Mouse (Mus musculus) MEL (cell line): ENCODE results near the gene Ktn1. TPM values are rescaled to one million over a fixed set of nuclear protein-coding genes. Genes with fewer than 3 reads are reported as not detected.

Experiments
- DNase-seq: peaks from one replicate; pipeline ENCODE4 v3.0.0; 2011; ENCODE audit warnings: low read depth, low spot score
- H3K27ac ChIP-seq: 2 replicates; pipeline ENCODE4 v1.5.1; 2012; ENCODE audit warnings: low read depth, mild to moderate bottlenecking, control low read depth, low read length, moderate library complexity; ENCODE audit not compliant: control insufficient read depth
- H3K27me3 ChIP-seq, 2 experiments: fragments of 150-350 bp in 1 of 2; sonication (generic) in 1 of 2; 2 replicates each; pipeline ENCODE4 v1.6.1; 2012; ENCODE audit warnings: low read length in 2 of 2, mild to moderate bottlenecking in 2 of 2, improper control_type of control experiment in 1 of 2, moderate library complexity in 1 of 2; ENCODE audit not compliant: insufficient read depth in 2 of 2, control insufficient read depth in 1 of 2
- H3K36me3 ChIP-seq, 2 experiments: 2 replicates each; pipeline ENCODE4 v1.6.1; 2012 to 2014; ENCODE audit warnings: low read length in 2 of 2, improper control_type of control experiment in 1 of 2, inconsistent platforms in 1 of 2, mild to moderate bottlenecking in 1 of 2; ENCODE audit not compliant: insufficient read depth in 2 of 2, control insufficient read depth in 1 of 2
- H3K4me1 ChIP-seq, 2 experiments: fragments of 150-350 bp in 1 of 2; sonication (generic) in 1 of 2; 2 replicates each; pipeline ENCODE4 v1.6.1; 2012; ENCODE audit warnings: low read length in 2 of 2, improper control_type of control experiment in 1 of 2, mild to moderate bottlenecking in 1 of 2; ENCODE audit not compliant: insufficient read depth in 2 of 2, control insufficient read depth in 1 of 2
- H3K4me3 ChIP-seq, 2 experiments: fragments of 150-350 bp in 1 of 2; sonication (generic) in 1 of 2; 2 replicates each; pipeline ENCODE4 v1.5.1; 2012; ENCODE audit warnings: low read depth in 2 of 2, low read length in 2 of 2, mild to moderate bottlenecking in 2 of 2, moderate library complexity in 2 of 2, control low read depth in 1 of 2, improper control_type of control experiment in 1 of 2; ENCODE audit not compliant: control insufficient read depth in 1 of 2, insufficient read depth in 1 of 2
- H3K79me2 ChIP-seq: 2 replicates; pipeline ENCODE4 v1.6.1; 2012; ENCODE audit warnings: mild to moderate bottlenecking, low read length, moderate library complexity; ENCODE audit not compliant: control insufficient read depth, poor library complexity, insufficient read depth
- H3K9ac ChIP-seq: 2 replicates; pipeline ENCODE4 v1.6.1; 2012; ENCODE audit warnings: low read depth, mild to moderate bottlenecking, control low read depth, low read length, moderate library complexity; ENCODE audit not compliant: control insufficient read depth, poor library complexity, severe bottlenecking
- H3K9me3 ChIP-seq: fragments of 150-350 bp; sonication (generic); replicated peaks from 2 replicates; pipeline ENCODE4 v1.6.1; 2012; ENCODE audit warnings: mild to moderate bottlenecking, low read length, improper control_type of control experiment, moderate library complexity; ENCODE audit not compliant: insufficient read depth
- BHLHE40 ChIP-seq: IDR thresholded peaks from 2 replicates; pipeline ENCODE4 v1.6.1; 2012; ENCODE audit warnings: low read depth, mild to moderate bottlenecking, inconsistent platforms, low read length, improper control_type of control experiment, borderline replicate concordance
- E2F4 ChIP-seq: IDR thresholded peaks from 2 replicates; pipeline ENCODE4 v1.6.1; 2011; ENCODE audit warnings: low read depth, low read length, improper control_type of control experiment, borderline replicate concordance
- ELF1 ChIP-seq: IDR thresholded peaks from 2 replicates; pipeline ENCODE4 v1.6.1; 2014; ENCODE audit warnings: low read depth, mild to moderate bottlenecking, inconsistent platforms, low read length, improper control_type of control experiment, moderate library complexity
- ETS1 ChIP-seq: IDR thresholded peaks from 2 replicates; pipeline ENCODE4 v1.6.1; 2012; ENCODE audit warnings: low read depth, mild to moderate bottlenecking, inconsistent platforms, low read length, improper control_type of control experiment, moderate library complexity
- GABPA ChIP-seq: IDR thresholded peaks from 2 replicates; pipeline ENCODE4 v1.6.1; 2012; ENCODE audit warnings: low read depth, mild to moderate bottlenecking, inconsistent platforms, low read length, improper control_type of control experiment, moderate library complexity
- KAT2A ChIP-seq: conservative IDR thresholded peaks from 2 replicates; pipeline ENCODE4 v1.6.1; 2012; ENCODE audit warnings: low read depth, low read length, improper control_type of control experiment, inconsistent platforms
- MAZ ChIP-seq: IDR thresholded peaks from 2 replicates; pipeline ENCODE4 v1.6.1; 2012; ENCODE audit warnings: low read depth, mild to moderate bottlenecking, inconsistent platforms, low read length, improper control_type of control experiment
- MEF2A ChIP-seq: IDR thresholded peaks from 2 replicates; pipeline ENCODE4 v1.6.1; 2014; ENCODE audit warnings: low read depth, mild to moderate bottlenecking, inconsistent platforms, low read length, improper control_type of control experiment; ENCODE audit not compliant: poor library complexity, insufficient replicate concordance, severe bottlenecking; ENCODE audit errors: extremely low read depth
- MXI1 ChIP-seq: IDR thresholded peaks from 2 replicates; pipeline ENCODE4 v1.6.1; 2011; ENCODE audit warnings: mild to moderate bottlenecking, low read depth, low read length, improper control_type of control experiment
- MYB ChIP-seq: IDR thresholded peaks from 2 replicates; pipeline ENCODE4 v1.6.1; 2011; ENCODE audit warnings: mild to moderate bottlenecking, low read depth, low read length, improper control_type of control experiment
- MYC ChIP-seq: IDR thresholded peaks from 2 replicates; pipeline ENCODE4 v1.6.1; 2011; ENCODE audit warnings: low read depth, mild to moderate bottlenecking, low read length, improper control_type of control experiment, moderate library complexity
- SMC3 ChIP-seq: IDR thresholded peaks from 2 replicates; pipeline ENCODE4 v1.6.1; 2011; ENCODE audit warnings: low read depth, low read length, improper control_type of control experiment
- TBP ChIP-seq: IDR thresholded peaks from 2 replicates; pipeline ENCODE4 v1.8.0; 2011; ENCODE audit warnings: low read depth, low read length, improper control_type of control experiment
- ZMIZ1 ChIP-seq: IDR thresholded peaks from 2 replicates; pipeline ENCODE4 v1.6.1; 2012; ENCODE audit warnings: low read depth, mild to moderate bottlenecking, inconsistent platforms, low read length, improper control_type of control experiment, moderate library complexity
- ZNF384 ChIP-seq: IDR thresholded peaks from 2 replicates; pipeline ENCODE4 v1.6.1; 2012; ENCODE audit warnings: low read depth, mild to moderate bottlenecking, inconsistent platforms, low read length, improper control_type of control experiment
- polyA plus RNA-seq, 2 experiments: library from polyadenylated mRNA; stranded (reverse) in 1 of 2; unstranded in 1 of 2; fragments of >175 nt in 1 of 2; fragments of >200 nt in 1 of 2; gene quantifications; 2 replicates each; pipeline versions ENCODE4 v1.2.1 to v1.2.4; 2012; ENCODE audit warnings: low replicate concordance in 2 of 2, low read depth in 1 of 2; ENCODE audit not compliant: insufficient read length in 2 of 2, insufficient read depth in 1 of 2, missing spikeins in 1 of 2
- total RNA-seq: library from RNA; depleted of rRNA; stranded (reverse); fragments of 300-350 nt; gene quantifications from 2 replicates; pipeline ENCODE4 v1.2.3, GENCODE M21; 2012

Ktn1 gene
- total and polyA plus RNA-seq, 3 experiments, result 27.0 to 168 (median 40.3) TPM

DNA sequence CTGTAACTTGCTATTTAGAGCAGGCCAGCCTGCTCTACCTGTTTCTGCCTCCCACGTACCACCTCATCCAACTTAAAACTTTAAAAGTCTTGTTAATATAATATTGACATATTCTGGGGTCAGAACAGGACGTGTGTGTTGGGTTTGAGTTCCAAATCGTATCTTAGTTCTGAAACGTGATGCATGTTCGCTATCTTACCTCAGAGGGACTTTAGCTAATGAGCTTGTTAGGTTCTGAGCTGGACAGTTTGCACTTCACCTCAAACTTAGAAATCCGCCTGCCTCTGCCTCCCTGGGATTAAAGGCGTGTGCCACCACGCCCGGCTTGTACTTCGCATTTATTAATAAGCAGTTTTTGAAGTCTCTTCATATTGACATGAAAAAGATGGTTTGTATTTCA, 34.6 kb downstream of the Ktn1 start:
- Histone ChIP-seq H3K4me3 (no peak overlapping the region), H3K4me1 (no peaks in the 10 kb centered on the region), H3K9me3 (no peaks in the 10 kb centered on the region), H3K79me2 (no peaks in the 10 kb centered on the region)
- TF ChIP-seq MEF2A (no peak), TBP (no peak), MAZ (no peak), E2F4 (no peak), MYB (no peak)
- TF ChIP-seq, all 39 proteins: peak for 0
- Histone ChIP-seq H3K27me3 (no peaks in the 10 kb centered on the region), H3K9ac (no peak overlapping the region), H3K36me3 (peaks cover 0 to 21% of the 10 kb centered on the region in 2 experiments; a peak in 2 of 4 replicates), H3K27ac (no peak overlapping the region)
- DNase-seq, result no peak

DNA sequence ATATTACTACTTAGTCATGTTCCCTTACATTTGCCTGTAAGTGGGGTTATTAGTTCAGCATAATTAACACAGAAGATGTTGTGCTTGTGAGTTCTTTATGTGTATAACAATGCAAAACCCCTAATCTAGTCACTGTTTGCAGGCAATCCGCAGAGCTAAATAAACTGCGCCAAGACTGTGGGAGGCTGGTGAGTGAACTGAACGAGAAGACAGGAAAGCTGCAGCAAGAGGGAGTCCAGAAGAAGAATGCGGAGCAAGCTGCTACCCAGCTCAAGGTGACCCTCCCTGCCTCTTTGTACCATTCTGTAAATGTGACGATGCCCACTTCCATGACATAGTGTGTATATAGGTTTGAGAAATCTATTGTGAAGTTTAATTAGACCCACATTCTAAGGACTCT, 36.3 kb downstream of the Ktn1 start:
- Histone ChIP-seq H3K9me3 (no peaks in the 10 kb centered on the region), H3K27me3 (no peaks in the 10 kb centered on the region), H3K79me2 (no peaks in the 10 kb centered on the region), H3K4me1 (no peaks in the 10 kb centered on the region)
- no peak for DNase-seq
- TF ChIP-seq KAT2A (no peak), BHLHE40 (no peak), SMC3 (no peak), TBP (no peak), ETS1 (no peak), ELF1 (no peak), MXI1 (no peak), ZMIZ1 (no peak), MYC (no peak)
- TF ChIP-seq, all 39 proteins: peak for 0
- Histone ChIP-seq H3K27ac (no peak overlapping the region), H3K36me3 (peaks cover 0 to 28% of the 10 kb centered on the region in 2 experiments; a peak in 2 of 4 replicates), H3K4me3 (no peak overlapping the region), H3K9ac (no peak overlapping the region)

DNA sequence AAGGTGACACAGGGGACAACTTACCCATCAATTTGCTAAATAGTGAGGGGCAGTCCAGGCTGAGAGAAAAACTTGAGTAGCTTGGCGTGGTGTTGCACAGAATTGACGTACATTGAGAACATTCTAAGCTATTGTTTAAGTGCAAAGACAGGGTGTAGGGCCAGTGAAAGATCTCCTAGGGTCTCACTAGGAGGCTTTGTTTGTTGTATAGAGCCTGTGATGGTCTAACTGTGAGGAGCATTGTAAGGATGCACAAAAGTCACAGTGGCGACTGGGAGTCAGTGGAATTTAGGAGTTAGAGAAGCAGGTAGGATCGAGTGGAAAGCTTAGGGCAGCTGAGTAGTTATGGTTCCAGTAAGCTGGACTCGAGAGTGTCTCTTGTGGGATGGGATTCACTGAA, 50.9 kb downstream of the Ktn1 start:
- no peaks in the 10 kb centered on the region for H3K9me3 ChIP-seq
- H3K4me3 ChIP-seq, result no peak overlapping the region

More for the DNA sequence above, 50.9 kb downstream of the Ktn1 start:
- H3K27ac ChIP-seq, result no peak overlapping the region
- no peaks in the 10 kb centered on the region for H3K4me1 ChIP-seq
- DNase-seq, result no peak
- no peaks in the 10 kb centered on the region for H3K27me3 ChIP-seq
- no peak overlapping the region for H3K9ac ChIP-seq
- no peaks in the 10 kb centered on the region for H3K79me2 ChIP-seq
- TF ChIP-seq GABPA, result no peak
- TF ChIP-seq ZNF384, result no peak
- peaks cover 0 to 15% of the 10 kb centered on the region in 2 experiments; a peak in 2 of 4 replicates for H3K36me3 ChIP-seq
